Mouse (Mus musculus): ENCODE results near the gene Hdac9.

Hdac9 gene

GRCm38 (mm10) chr12:34916995-34917394 is at the start of gene Hdac9:
Gene Hdac9 (minus strand): TSS chr12:34917095.
- DNase-seq (ENCODE audit: extremely low read depth, low read depth, low spot score) = no peak

GRCm38 (mm10) chr12:34949066-34949706 is 32.3 kb upstream of the Hdac9 start:
- no peak for DNase-seq (ENCODE audit: extremely low read depth, low read depth, low spot score)

GRCm38 (mm10) chr12:34937918-34938317 is 21.0 kb upstream of the Hdac9 start:
- DNase-seq (ENCODE audit: extremely low read depth, low read depth, low spot score) = no peak

GRCm38 (mm10) chr12:34908008-34908407 is 8.9 kb downstream of the Hdac9 start:
- no peak for DNase-seq (ENCODE audit: extremely low read depth, low read depth, low spot score)

- no peak for DNase-seq (ENCODE audit: extremely low read depth, low read depth, low spot score)
Measured at GRCm38 (mm10) chr12:34907506-34907850, 9.4 kb downstream of the Hdac9 start.

GRCm38 (mm10) chr12:34906704-34907505 is 10.0 kb downstream of the Hdac9 start:
- no peak for DNase-seq (ENCODE audit: extremely low read depth, low read depth, low spot score)

GRCm38 (mm10) chr12:34906376-34906703 is 10.6 kb downstream of the Hdac9 start:
- DNase-seq (ENCODE audit: extremely low read depth, low read depth, low spot score) = no peak

- DNase-seq (ENCODE audit: extremely low read depth, low read depth, low spot score) = no peak
Measured at GRCm38 (mm10) chr12:34900241-34900640, 16.7 kb downstream of the Hdac9 start.

GRCm38 (mm10) chr12:34894867-34895266 is 22.0 kb downstream of the Hdac9 start:
- no peak for DNase-seq (ENCODE audit: extremely low read depth, low read depth, low spot score)

- DNase-seq (ENCODE audit: extremely low read depth, low read depth, low spot score) = no peak
Measured at GRCm38 (mm10) chr12:34888694-34889093, 28.2 kb downstream of the Hdac9 start.

GRCm38 (mm10) chr12:34874926-34875325 is 42.0 kb downstream of the Hdac9 start:
- DNase-seq (ENCODE audit: extremely low read depth, low read depth, low spot score) = no peak

- DNase-seq (ENCODE audit: extremely low read depth, low read depth, low spot score) = no peak
Measured at GRCm38 (mm10) chr12:34871028-34871427, 45.9 kb downstream of the Hdac9 start.

GRCm38 (mm10) chr12:34841196-34841595 is 75.7 kb downstream of the Hdac9 start:
- DNase-seq (ENCODE audit: extremely low read depth, low read depth, low spot score) = no peak

GRCm38 (mm10) chr12:34837318-34837717 is 79.6 kb downstream of the Hdac9 start:
- DNase-seq (ENCODE audit: extremely low read depth, low read depth, low spot score) = no peak

GRCm38 (mm10) chr12:34836864-34837263 is 80.0 kb downstream of the Hdac9 start:
- no peak for DNase-seq (ENCODE audit: extremely low read depth, low read depth, low spot score)

GRCm38 (mm10) chr12:34836085-34836484 is 80.8 kb downstream of the Hdac9 start:
- DNase-seq (ENCODE audit: extremely low read depth, low read depth, low spot score) = no peak

- no peak for DNase-seq (ENCODE audit: extremely low read depth, low read depth, low spot score)
Measured at GRCm38 (mm10) chr12:34835493-34835892, 81.4 kb downstream of the Hdac9 start.

- DNase-seq (ENCODE audit: extremely low read depth, low read depth, low spot score) = no peak
Measured at GRCm38 (mm10) chr12:34828684-34829083, 88.2 kb downstream of the Hdac9 start.

- DNase-seq (ENCODE audit: extremely low read depth, low read depth, low spot score) = no peak
Measured at GRCm38 (mm10) chr12:34826931-34827330, 90.0 kb downstream of the Hdac9 start.

- no peak for DNase-seq (ENCODE audit: extremely low read depth, low read depth, low spot score)
Measured at GRCm38 (mm10) chr12:34820229-34820628, 96.7 kb downstream of the Hdac9 start.

GRCm38 (mm10) chr12:34811673-34812613 is 105.0 kb downstream of the Hdac9 start:
- no peak for DNase-seq (ENCODE audit: extremely low read depth, low read depth, low spot score)

- DNase-seq (ENCODE audit: extremely low read depth, low read depth, low spot score) = no peak
Measured at GRCm38 (mm10) chr12:34810221-34810620, 106.7 kb downstream of the Hdac9 start.

Data from fat pad, adult 2 months (tissue).